Mouse (Mus musculus) neural tube, embryonic 14.5 days (tissue): ENCODE data around the gene Nat8f1. TPM values are rescaled to one million over a fixed set of nuclear protein-coding genes. Genes with fewer than 3 reads are reported as not detected.
"Not testable (repeated sequence)": the region's sequence is repeated elsewhere in the genome, so short reads cannot be mapped to it uniquely, and the experiment has no call there.

Source experiments
- ATAC-seq: fragments of 200-750 bp; cut with Nextera tagmentation; 2 replicates; pipeline ENCODE4 v1.8.0; 2017; ENCODE audit warnings: low read depth, mild to moderate bottlenecking, moderate TSS enrichment, moderate library complexity
- H3K27ac ChIP-seq: fragments of 300-500 bp; sonication (generic); 2 replicates; pipeline ENCODE4 v1.5.1; 2014; ENCODE audit warnings: low read depth, mild to moderate bottlenecking, control low read depth, low read length, moderate library complexity, mixed read lengths
- H3K27me3 ChIP-seq: fragments of 300-500 bp; sonication (generic); 2 replicates; pipeline ENCODE4 v1.6.1; 2014; ENCODE audit warnings: low read length; ENCODE audit not compliant: control insufficient read depth, insufficient read depth
- H3K36me3 ChIP-seq: fragments of 300-500 bp; sonication (generic); 2 replicates; pipeline ENCODE4 v1.6.1; 2014; ENCODE audit warnings: low read length, mixed read lengths; ENCODE audit not compliant: control insufficient read depth, insufficient read depth
- H3K4me1 ChIP-seq: fragments of 300-500 bp; sonication (generic); 2 replicates; pipeline ENCODE4 v1.6.1; 2014; ENCODE audit warnings: low read length; ENCODE audit not compliant: control insufficient read depth, insufficient read depth
- H3K4me2 ChIP-seq: fragments of 300-500 bp; sonication (generic); 2 replicates; pipeline ENCODE4 v1.6.1; 2014; ENCODE audit warnings: mild to moderate bottlenecking, low read depth, low read length, control low read depth
- H3K4me3 ChIP-seq: fragments of 300-500 bp; sonication (generic); 2 replicates; pipeline ENCODE4 v1.5.1; 2014; ENCODE audit warnings: low read depth, low read length, control low read depth, mixed read lengths
- H3K9ac ChIP-seq: fragments of 300-500 bp; sonication (generic); replicated peaks from 2 replicates; pipeline ENCODE4 v1.6.1; 2014; ENCODE audit warnings: low read depth, mild to moderate bottlenecking, control low read depth, low read length, mixed read lengths
- H3K9me3 ChIP-seq: fragments of 300-500 bp; sonication (generic); 2 replicates; pipeline ENCODE4 v1.6.1; 2016; ENCODE audit warnings: low read length; ENCODE audit not compliant: control insufficient read depth
- WGBS: fragments of 180-500 bp; shearing (Covaris S2); extraction: QIAGEN DNeasy Blood & Tissue Kit; methylation state at CpG from one replicate; pipeline ENCODE4 v1.1.7; 2014; 5-methylcytosine and 5-hydroxymethylcytosine counted together
- polyA plus RNA-seq: library from polyadenylated mRNA; unstranded; fragments of >200 nt; fragmentation: Nextera tagmentation; extraction: Ambion mirVana; gene quantifications from 2 replicates; pipeline ENCODE4 v1.2.1, GENCODE M21; 2014

The Nat8f1 gene
- polyA plus RNA-seq, 1 experiment from 2014 or later: 18.1 TPM

DNA sequence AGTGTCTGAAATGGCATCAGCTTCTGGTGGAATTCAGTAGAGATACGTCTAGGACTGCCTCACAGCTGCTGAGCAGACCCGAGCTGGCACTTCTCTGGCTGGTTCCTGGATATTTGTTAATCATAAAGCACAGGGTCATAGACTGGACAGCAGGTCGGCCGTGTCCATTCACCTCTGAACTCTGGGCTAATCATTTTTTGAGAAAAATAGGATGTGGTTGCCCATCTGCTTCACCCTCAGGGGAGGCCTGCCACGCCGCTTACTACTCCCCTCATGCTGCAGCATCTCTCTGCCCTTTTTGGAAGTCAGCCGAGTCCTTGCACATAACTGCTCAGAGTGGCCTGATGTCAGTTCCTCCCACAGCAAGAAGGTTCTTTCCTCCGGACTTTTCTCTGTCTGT, 18.6 kb upstream of the Nat8f1 start:
- no peaks in the 10 kb centered on the region for H3K4me1 ChIP-seq
- H3K9me3 ChIP-seq: no peaks in the 10 kb centered on the region
- no peak overlapping the region for H3K27ac ChIP-seq
- H3K9ac ChIP-seq: no peak overlapping the region
- H3K4me2 ChIP-seq: no peak overlapping the region
- WGBS: 86% methylated on average over 8 of the region's 8 CpGs
- no peaks in the 10 kb centered on the region; the same call in 1 of the 2 replicates for H3K36me3 ChIP-seq
- H3K4me3 ChIP-seq: no peak overlapping the region
- H3K27me3 ChIP-seq: no peaks in the 10 kb centered on the region
- no peak for ATAC-seq

DNA sequence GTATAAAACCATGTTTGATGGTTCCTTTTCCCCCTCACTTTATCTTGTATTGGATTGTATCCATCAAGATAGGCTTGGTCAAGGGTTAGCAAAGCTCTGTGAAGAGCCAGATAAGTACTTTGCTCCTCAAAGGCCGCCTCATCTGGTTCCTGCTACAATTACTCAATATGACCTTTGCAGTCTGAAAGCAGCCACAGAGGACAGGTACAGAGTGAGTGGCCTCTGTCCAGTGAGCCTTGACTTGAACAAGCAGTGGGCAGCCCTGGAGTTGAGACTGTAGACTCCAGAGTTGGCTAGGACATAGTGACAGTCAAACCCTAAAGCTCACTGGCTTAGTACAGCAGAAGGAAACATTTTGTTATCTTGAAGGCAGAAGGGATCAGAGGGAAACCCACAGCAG, 13.8 kb upstream of the Nat8f1 start:
- H3K4me2 ChIP-seq: no peak overlapping the region

DNA sequence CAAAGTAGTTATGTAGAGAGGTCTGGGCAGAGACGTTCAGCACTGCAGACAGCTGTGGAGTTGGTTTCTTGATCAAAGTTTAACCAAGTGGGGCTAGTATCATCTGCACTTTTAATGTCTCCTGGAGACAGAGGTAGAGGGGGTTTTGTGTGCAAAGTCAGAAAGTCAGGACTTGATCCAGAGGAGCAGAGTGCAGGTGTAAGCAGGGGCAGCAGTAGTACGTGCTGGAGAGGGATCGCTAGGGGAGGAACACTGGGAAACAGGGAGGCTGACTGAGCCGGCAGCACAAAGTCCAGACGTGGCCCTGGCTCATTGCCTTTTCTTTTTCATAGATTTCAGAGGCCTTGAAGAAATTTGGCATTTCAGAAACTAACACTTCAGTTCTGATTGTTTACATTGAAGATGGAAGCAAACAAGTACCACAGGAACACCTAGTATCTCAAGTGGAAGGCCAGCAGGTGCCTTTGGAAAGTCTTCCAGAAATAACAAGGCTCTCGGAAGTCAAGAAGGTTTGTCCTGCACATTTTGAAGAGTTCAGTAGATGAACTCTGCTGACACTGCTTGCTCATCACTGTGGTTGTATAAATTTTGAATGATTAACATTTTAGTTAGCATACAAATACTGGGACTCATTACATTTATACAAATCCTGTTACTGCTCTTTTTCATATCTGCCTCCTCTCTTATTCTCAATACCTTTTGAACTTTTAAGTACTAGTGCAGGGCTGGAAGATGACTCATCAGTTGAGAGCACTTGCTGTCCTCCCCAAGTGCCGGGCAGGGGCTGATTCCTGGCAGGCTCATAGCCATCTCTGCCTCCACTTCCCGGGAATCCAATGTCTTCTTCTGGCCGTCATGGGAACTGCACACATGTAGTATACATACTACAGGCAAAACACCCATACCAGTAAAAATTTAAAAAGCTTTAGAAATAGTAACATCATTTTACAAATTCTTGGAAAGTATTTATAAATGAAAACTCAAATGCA, 12.3 kb upstream of the Nat8f1 start:
- Histone ChIP-seq H3K4me2 (no peak overlapping the region), H3K9me3 (no peaks in the 10 kb centered on the region), H3K4me3 (no peak overlapping the region), H3K9ac (no peak overlapping the region), H3K4me1 (no peaks in the 10 kb centered on the region), H3K27ac (no peak overlapping the region), H3K36me3 (peaks cover 16% of the 10 kb centered on the region), H3K27me3 (no peaks in the 10 kb centered on the region)
- WGBS: 92% methylated on average over 9 of the region's 9 CpGs
- no peak for ATAC-seq

More for the DNA sequence above, 13.8 kb upstream of the Nat8f1 start:
- Histone ChIP-seq H3K27me3 (no peaks in the 10 kb centered on the region), H3K27ac (no peak overlapping the region), H3K9ac (no peak overlapping the region), H3K4me1 (no peaks in the 10 kb centered on the region), H3K36me3 (peaks cover 16% of the 10 kb centered on the region), H3K9me3 (no peaks in the 10 kb centered on the region), H3K4me3 (no peak overlapping the region)
- 83% methylated on average over 1 of the region's 1 CpGs for WGBS
- ATAC-seq: no peak

DNA sequence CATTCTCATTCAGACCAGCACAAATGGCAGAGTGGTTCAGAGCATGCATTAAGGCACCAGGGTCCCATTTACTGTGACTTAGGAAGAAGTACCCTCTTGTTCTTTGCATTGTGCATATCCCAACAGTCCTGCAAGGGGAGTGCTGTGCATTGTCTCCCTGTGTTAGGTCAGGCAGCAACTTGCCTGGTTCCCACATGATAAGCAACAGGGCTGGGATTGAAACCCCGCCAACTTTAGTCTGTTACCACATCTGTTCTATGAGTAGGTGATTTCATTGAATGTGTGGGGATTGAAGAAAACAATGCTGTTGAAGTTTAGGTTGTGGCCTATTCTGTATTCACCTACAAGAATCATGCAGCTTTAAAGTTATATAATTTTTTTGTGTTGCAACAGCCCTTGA, 11.2 kb upstream of the Nat8f1 start:
- H3K4me1 ChIP-seq: no peaks in the 10 kb centered on the region
- H3K36me3 ChIP-seq: peaks cover 16% of the 10 kb centered on the region
- WGBS: 97% methylated on average over 1 of the region's 1 CpGs
- no peak overlapping the region for H3K4me3 ChIP-seq
- H3K4me2 ChIP-seq: no peak overlapping the region
- H3K9me3 ChIP-seq: no peaks in the 10 kb centered on the region
- no peak overlapping the region for H3K9ac ChIP-seq
- no peaks in the 10 kb centered on the region for H3K27me3 ChIP-seq
- ATAC-seq: no peak
- no peak overlapping the region for H3K27ac ChIP-seq

DNA sequence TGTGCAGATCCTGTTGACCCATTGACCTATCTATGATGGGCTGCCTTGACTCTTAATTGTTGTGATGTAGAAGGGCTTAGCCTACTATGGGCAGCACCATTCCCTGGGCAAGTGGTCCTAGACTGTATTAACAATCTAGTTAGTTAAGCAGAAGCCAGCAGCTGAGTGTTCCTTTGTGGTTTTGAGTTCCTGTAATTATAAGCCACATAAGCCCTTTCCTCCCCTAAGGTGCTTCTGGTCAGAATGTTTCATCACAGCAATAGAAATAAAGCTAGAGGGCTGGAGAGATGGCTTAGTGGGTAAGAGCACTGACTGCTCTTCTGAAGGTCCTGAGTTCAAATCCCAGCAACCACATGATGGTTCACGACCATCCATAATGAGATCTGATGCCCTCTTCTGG, 8.2 kb upstream of the Nat8f1 start:
- no peak overlapping the region for H3K4me2 ChIP-seq
- no peaks in the 10 kb centered on the region for H3K9me3 ChIP-seq
- 96% methylated on average over 1 of the region's 1 CpGs for WGBS
- ATAC-seq: no peak
- H3K27me3 ChIP-seq: no peaks in the 10 kb centered on the region
- no peak overlapping the region for H3K4me3 ChIP-seq
- no peak overlapping the region for H3K9ac ChIP-seq
- H3K36me3 ChIP-seq: peaks cover 16% of the 10 kb centered on the region
- H3K4me1 ChIP-seq: no peaks in the 10 kb centered on the region
- H3K27ac ChIP-seq: no peak overlapping the region

DNA sequence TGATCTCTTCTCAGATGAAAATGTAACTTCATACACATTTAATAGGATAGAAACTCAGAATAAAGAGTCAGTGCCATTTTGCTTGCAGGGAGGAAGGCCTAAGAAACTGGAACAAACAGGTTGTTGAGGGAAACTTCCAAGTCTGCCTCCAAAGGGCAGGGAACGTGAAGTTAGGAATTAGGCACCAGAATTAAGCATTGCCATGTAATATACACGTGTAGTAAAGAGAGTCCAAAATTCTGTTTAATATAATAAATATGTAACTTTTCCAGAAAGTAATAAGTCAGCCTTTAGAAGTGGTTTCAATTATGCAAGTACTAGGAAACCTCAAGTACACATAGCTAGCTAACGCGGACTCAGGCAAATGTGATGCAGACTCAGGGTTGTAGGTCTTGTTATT, 3.9 kb upstream of the Nat8f1 start:
- no peak for ATAC-seq
- 93% methylated on average over 4 of the region's 4 CpGs for WGBS

DNA sequence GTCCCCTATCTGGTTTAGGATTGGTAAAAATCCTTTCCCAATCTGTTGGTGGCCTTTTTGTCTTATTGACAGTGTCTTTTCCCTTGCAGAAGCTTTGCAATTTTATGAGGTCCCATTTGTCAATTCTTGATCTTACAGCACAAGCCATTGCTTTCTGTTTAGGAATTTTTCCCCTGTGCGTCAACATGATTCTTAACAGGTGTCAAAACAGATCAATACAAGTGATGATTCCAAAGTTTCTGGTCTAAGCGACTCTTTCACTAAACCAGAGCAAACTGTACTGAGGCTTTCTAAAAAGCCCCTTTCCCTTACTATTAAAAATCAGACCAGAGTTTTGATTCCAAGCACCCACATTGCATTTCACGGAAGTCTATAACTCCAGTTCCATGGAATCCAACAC, 2.9 kb upstream of the Nat8f1 start:
- not testable (repeated sequence) for H3K27me3 ChIP-seq, H3K4me3 ChIP-seq, H3K9ac ChIP-seq, H3K4me1 ChIP-seq, H3K9me3 ChIP-seq, ATAC-seq, H3K27ac ChIP-seq, H3K36me3 ChIP-seq, H3K4me2 ChIP-seq
- WGBS: 95% methylated on average over 3 of the region's 3 CpGs

More for the DNA sequence above, 3.9 kb upstream of the Nat8f1 start:
- peaks cover 4% of the 10 kb centered on the region; the same call in 1 of the 2 replicates for H3K4me1 ChIP-seq
- no peaks in the 10 kb centered on the region for H3K27me3 ChIP-seq
- H3K4me3 ChIP-seq: no peak overlapping the region
- no peak overlapping the region for H3K4me2 ChIP-seq
- H3K36me3 ChIP-seq: no peaks in the 10 kb centered on the region
- H3K9ac ChIP-seq: no peak overlapping the region
- H3K27ac ChIP-seq: no peak overlapping the region
- H3K9me3 ChIP-seq: no peaks in the 10 kb centered on the region

DNA sequence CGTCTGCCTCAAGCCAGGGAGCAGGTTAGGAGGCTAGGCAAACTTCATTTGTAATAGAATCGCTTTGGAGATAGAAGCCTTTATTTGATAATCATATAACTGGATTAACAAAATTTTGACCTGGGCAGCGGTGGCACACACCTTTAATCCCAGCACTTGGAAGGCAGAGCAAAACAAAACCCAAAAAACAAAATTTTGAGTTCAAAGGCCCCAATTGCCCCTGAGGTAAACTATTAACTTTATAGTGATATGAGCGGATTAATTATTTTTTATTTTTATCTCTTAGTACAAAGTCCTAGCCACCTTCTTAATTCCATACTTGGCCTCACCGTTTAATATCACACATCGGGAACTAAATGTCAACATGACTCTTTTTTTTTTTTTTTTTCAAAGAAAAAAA, 1.1 kb upstream of the Nat8f1 start:
- Histone ChIP-seq H3K4me2 (peak overlapping the region; percentile 75), H3K9ac (peak overlapping the region; percentile 67), H3K9me3 (no peaks in the 10 kb centered on the region), H3K4me1 (peaks cover 4% of the 10 kb centered on the region; the same call in 1 of the 2 replicates), H3K4me3 (peak overlapping the region; percentile 47), H3K36me3 (no peaks in the 10 kb centered on the region), H3K27me3 (no peaks in the 10 kb centered on the region), H3K27ac (peak overlapping the region; percentile 78; the same call in 1 of the 2 replicates)
- ATAC-seq: no peak; the same call in 1 of the 2 replicates
- WGBS: 87% methylated on average over 6 of the region's 6 CpGs

DNA sequence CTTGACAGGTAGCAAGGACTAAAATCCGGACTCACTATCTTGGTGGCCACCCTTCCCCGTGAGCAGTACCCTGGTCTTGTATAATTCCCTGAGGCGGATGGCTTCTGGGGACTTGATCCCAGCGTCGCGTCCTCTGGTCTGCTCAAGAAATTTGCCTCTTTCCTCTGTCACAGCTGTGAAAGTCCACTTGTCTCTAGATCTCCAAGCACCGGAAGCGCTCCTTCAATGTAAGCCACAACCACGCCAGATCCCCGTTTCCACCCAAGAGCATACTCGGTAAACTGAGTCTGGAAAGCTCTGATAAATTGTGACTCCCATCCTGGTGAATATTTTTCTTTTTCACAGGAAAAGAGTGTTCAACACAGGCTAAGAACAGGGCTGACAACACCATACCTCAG, 347 bp downstream of the Nat8f1 start:
- WGBS: 5% methylated on average over 11 of the region's 11 CpGs
- peak; percentile 14; the same call in 1 of the 2 replicates for ATAC-seq

More for the DNA sequence above, 347 bp downstream of the Nat8f1 start:
- peak overlapping the region; percentile 47 for H3K4me3 ChIP-seq
- H3K9me3 ChIP-seq: no peaks in the 10 kb centered on the region
- peak overlapping the region; percentile 67 for H3K9ac ChIP-seq
- H3K27ac ChIP-seq: peak overlapping the region; percentile 78
- peak overlapping the region; percentile 75 for H3K4me2 ChIP-seq
- no peaks in the 10 kb centered on the region for H3K27me3 ChIP-seq
- no peaks in the 10 kb centered on the region for H3K36me3 ChIP-seq
- peaks cover 4% of the 10 kb centered on the region; the same call in 1 of the 2 replicates for H3K4me1 ChIP-seq
